Mouse (Mus musculus) layer of hippocampus, postnatal 36 days (tissue): ENCODE results near the gene Abhd13. TPM values are rescaled to one million over a fixed set of nuclear protein-coding genes. Genes with fewer than 3 reads are reported as not detected.

Experiments used
- DNase-seq, 2 experiments: peaks; one replicate each; pipeline ENCODE4 v3.0.0; 2022
- total RNA-seq, 2 experiments: library from RNA; stranded (reverse); gene quantifications; 2 replicates each; pipeline ENCODE4 v1.2.3; 2021

Gene Abhd13
- total RNA-seq: 10 to 100 TPM; 28.7 to 30.1 TPM

GRCm38 (mm10) chr8:9977573-9978314 lies at the start of gene Abhd13, which contains the start of gene Lig4:
Abhd13 (plus strand) TSS chr8:9977707.
Lig4 (minus strand) TSS chr8:9977686.
- DNase-seq: peak; percentile 98 to 100

- DNase-seq: peak; percentile 33 to 34
Observed at GRCm38 (mm10) chr8:9929746-9930445, 47.6 kb upstream of the Abhd13 start.

GRCm38 (mm10) chr8:9932711-9933110 lies 44.8 kb upstream of the Abhd13 start:
- no peak for DNase-seq

- DNase-seq: peak; percentile 32 to 48
Observed at GRCm38 (mm10) chr8:9934891-9935565, 42.5 kb upstream of the Abhd13 start.

GRCm38 (mm10) chr8:9935574-9935973 lies 41.9 kb upstream of the Abhd13 start:
- no peak for DNase-seq

- DNase-seq: no peak
Observed at GRCm38 (mm10) chr8:9949134-9949890, 28.2 kb upstream of the Abhd13 start.

GRCm38 (mm10) chr8:9958338-9958737 lies 19.2 kb upstream of the Abhd13 start:
- DNase-seq: no peak

- no peak for DNase-seq
Observed at GRCm38 (mm10) chr8:9959919-9960318, 17.6 kb upstream of the Abhd13 start.

GRCm38 (mm10) chr8:9971866-9972265 lies 5.6 kb upstream of the Abhd13 start:
- DNase-seq: no peak

GRCm38 (mm10) chr8:9975276-9975675 lies 2.2 kb upstream of the Abhd13 start:
- no peak for DNase-seq

- peak; percentile 97 to 99 for DNase-seq
Observed at GRCm38 (mm10) chr8:9975898-9976611, 1.5 kb upstream of the Abhd13 start.

GRCm38 (mm10) chr8:9977016-9977415 lies 491 bp upstream of the Abhd13 start:
- no peak for DNase-seq

- DNase-seq: no peak
Observed at GRCm38 (mm10) chr8:9978475-9979230, 1.1 kb downstream of the Abhd13 start.

GRCm38 (mm10) chr8:9979746-9980145 lies 2.2 kb downstream of the Abhd13 start:
- no peak for DNase-seq

- no peak for DNase-seq
Observed at GRCm38 (mm10) chr8:9980188-9980587, 2.7 kb downstream of the Abhd13 start.

GRCm38 (mm10) chr8:10004115-10004514 lies 26.6 kb downstream of the Abhd13 start:
- DNase-seq: no peak

GRCm38 (mm10) chr8:10006156-10006985 lies 28.9 kb downstream of the Abhd13 start, which contains the start of gene Tnfsf13b:
Tnfsf13b (plus strand) TSS chr8:10006467.
- no peak for DNase-seq

- DNase-seq: peak; percentile 12 to 37
Observed at GRCm38 (mm10) chr8:10006986-10007659, 29.6 kb downstream of the Abhd13 start.

- no peak for DNase-seq
Observed at GRCm38 (mm10) chr8:10007660-10008028, 30.1 kb downstream of the Abhd13 start.
